Mouse (Mus musculus): ENCODE measurements around the gene Zfp275. TPM values are rescaled to one million over a fixed set of nuclear protein-coding genes. Genes with fewer than 3 reads are reported as not detected.
"Not testable (repeated sequence)": the region's sequence is repeated elsewhere in the genome, so short reads cannot be mapped to it uniquely, and the experiment has no call there.

Zfp275 gene
- polyA plus RNA-seq (2012; rRNA removed): 20.4 and 22.8 TPM in 2 replicates

GRCm38 (mm10) chrX:73342483-73342895, at the start of gene Zfp275:
Zfp275 (plus strand) TSS chrX:73342621.
- no peak for DNase-seq (ENCODE audit: low read depth)

- DNase-seq (ENCODE audit: low read depth): not testable (repeated sequence)
Observed at GRCm38 (mm10) chrX:73292876-73293275, 49.5 kb upstream of the Zfp275 start, which contains the start of the genes Xlr5a and Xlr5c. Xlr5a (minus strand) TSS chrX:73292976. Xlr5c (minus strand) TSS chrX:73292976.

GRCm38 (mm10) chrX:73295745-73296144, 46.7 kb upstream of the Zfp275 start:
- DNase-seq (ENCODE audit: low read depth): not testable (repeated sequence)

GRCm38 (mm10) chrX:73312522-73312921, 29.9 kb upstream of the Zfp275 start:
- no peak for DNase-seq (ENCODE audit: low read depth)

GRCm38 (mm10) chrX:73321029-73321428, 21.4 kb upstream of the Zfp275 start:
- DNase-seq (ENCODE audit: low read depth): no peak

- DNase-seq (ENCODE audit: low read depth): no peak
Observed at GRCm38 (mm10) chrX:73327215-73327614, 15.2 kb upstream of the Zfp275 start.

- DNase-seq (ENCODE audit: low read depth): no peak
Observed at GRCm38 (mm10) chrX:73333548-73333947, 8.9 kb upstream of the Zfp275 start.

GRCm38 (mm10) chrX:73336740-73337139, 5.7 kb upstream of the Zfp275 start, which contains the start of gene Gm45015:
Gm45015 (minus strand) TSS chrX:73336840.
- no peak for DNase-seq (ENCODE audit: low read depth)

- DNase-seq (ENCODE audit: low read depth): no peak
Observed at GRCm38 (mm10) chrX:73341473-73341872, 948 bp upstream of the Zfp275 start.

- no peak for DNase-seq (ENCODE audit: low read depth)
Observed at GRCm38 (mm10) chrX:73342068-73342467, 353 bp upstream of the Zfp275 start.

- no peak for DNase-seq (ENCODE audit: low read depth)
Observed at GRCm38 (mm10) chrX:73342941-73343735, 717 bp downstream of the Zfp275 start.

GRCm38 (mm10) chrX:73343802-73344201, 1.4 kb downstream of the Zfp275 start:
- no peak for DNase-seq (ENCODE audit: low read depth)

GRCm38 (mm10) chrX:73344346-73344745, 1.9 kb downstream of the Zfp275 start:
- DNase-seq (ENCODE audit: low read depth): no peak

- DNase-seq (ENCODE audit: low read depth): no peak
Observed at GRCm38 (mm10) chrX:73356163-73356562, 13.7 kb downstream of the Zfp275 start.

- no peak for DNase-seq (ENCODE audit: low read depth)
Observed at GRCm38 (mm10) chrX:73356719-73357118, 14.3 kb downstream of the Zfp275 start.

GRCm38 (mm10) chrX:73363291-73363690, 20.9 kb downstream of the Zfp275 start:
- DNase-seq (ENCODE audit: low read depth): no peak

GRCm38 (mm10) chrX:73384419-73384818, 42.0 kb downstream of the Zfp275 start:
- DNase-seq (ENCODE audit: low read depth): no peak

GRCm38 (mm10) chrX:73384924-73385323, 42.5 kb downstream of the Zfp275 start:
- DNase-seq (ENCODE audit: low read depth): no peak

- no peak for DNase-seq (ENCODE audit: low read depth)
Observed at GRCm38 (mm10) chrX:73391481-73391880, 49.1 kb downstream of the Zfp275 start.

- no peak for DNase-seq (ENCODE audit: low read depth)
Observed at GRCm38 (mm10) chrX:73396446-73396845, 54.0 kb downstream of the Zfp275 start.

GRCm38 (mm10) chrX:73398636-73399035, 56.2 kb downstream of the Zfp275 start, which contains the start of gene Gm18336:
Gm18336 (minus strand) TSS chrX:73398736.
- not testable (repeated sequence) for DNase-seq (ENCODE audit: low read depth)

GRCm38 (mm10) chrX:73400951-73401350, 58.5 kb downstream of the Zfp275 start:
- no peak for DNase-seq (ENCODE audit: low read depth)

- no peak for DNase-seq (ENCODE audit: low read depth)
Observed at GRCm38 (mm10) chrX:73401616-73402015, 59.2 kb downstream of the Zfp275 start.

Data from gonadal fat pad, adult 2 months (tissue).